Mouse (Mus musculus) macrophage (primary cell): ENCODE results near the gene Lmln. TPM values are rescaled to one million over a fixed set of nuclear protein-coding genes. Genes with fewer than 3 reads are reported as not detected.
"Not testable (repeated sequence)": the region's sequence is repeated elsewhere in the genome, so short reads cannot be mapped to it uniquely, and the experiment has no call there.

Experiments
- H3K27ac ChIP-seq: fragments of 350-480 bp; formaldehyde crosslinking; 2 replicates; pipeline ENCODE4 v1.9.0; 2021
- H3K36me3 ChIP-seq: fragments of 350-480 bp; formaldehyde crosslinking; 2 replicates; pipeline ENCODE4 v1.9.0; 2021; ENCODE audit errors: inconsistent target
- H3K4me3 ChIP-seq: fragments of 350-480 bp; formaldehyde crosslinking; 2 replicates; pipeline ENCODE4 v1.9.0; 2021; ENCODE audit errors: inconsistent target
- H3K79me2 ChIP-seq: fragments of 350-480 bp; formaldehyde crosslinking; 2 replicates; pipeline ENCODE4 v1.9.0; 2021; ENCODE audit errors: inconsistent target
- WGBS: methylation state at CpG from one replicate; pipeline ENCODE4 v1.1.7; 2026; ENCODE audit warnings: inconsistent platforms; ENCODE audit not compliant: missing documents; 5-methylcytosine and 5-hydroxymethylcytosine counted together
- polyA plus RNA-seq: library from polyadenylated mRNA; stranded (reverse); fragments of 250-400 nt; gene quantifications from 3 replicates; pipeline ENCODE4 v1.2.4, GENCODE M21; 2018; ENCODE audit warnings: inconsistent platforms

The Lmln gene
- polyA plus RNA-seq, 1 experiment from 2014 or later = 1.7 TPM

DNA sequence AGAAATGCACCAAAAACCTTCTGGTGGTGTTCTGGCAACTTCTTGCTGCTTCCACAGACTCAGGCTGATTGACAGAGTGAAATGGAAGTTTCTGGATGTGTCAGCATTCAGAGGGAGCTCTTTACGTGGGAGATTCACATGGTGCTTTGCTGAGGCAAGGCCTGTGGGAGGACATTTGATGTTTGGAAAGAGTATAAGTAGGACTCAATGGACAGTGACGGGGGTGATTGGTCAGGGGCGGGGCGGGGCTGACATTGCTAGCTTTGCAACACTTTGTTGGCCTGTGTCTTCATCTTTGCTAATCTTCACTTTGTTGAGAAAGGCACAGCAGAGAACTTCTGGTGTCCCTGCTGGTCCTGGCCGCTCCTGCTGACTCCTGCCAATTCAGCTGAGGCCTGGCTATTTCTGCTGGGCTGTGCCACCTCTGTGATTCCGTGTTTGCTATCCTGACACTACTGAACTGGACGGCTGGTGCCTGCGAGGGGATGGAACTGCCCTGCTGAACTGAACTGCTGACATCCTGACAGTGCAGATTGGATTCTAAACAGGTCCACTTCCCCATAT is 107.2 kb downstream of the Lmln start:
- Histone ChIP-seq H3K4me3 (no peak overlapping the region), H3K27ac (no peak overlapping the region), H3K79me2 (no peaks in the 10 kb centered on the region), H3K36me3 (no peaks in the 10 kb centered on the region)
- 78% methylated on average over 8 of the region's 8 CpGs for WGBS

DNA sequence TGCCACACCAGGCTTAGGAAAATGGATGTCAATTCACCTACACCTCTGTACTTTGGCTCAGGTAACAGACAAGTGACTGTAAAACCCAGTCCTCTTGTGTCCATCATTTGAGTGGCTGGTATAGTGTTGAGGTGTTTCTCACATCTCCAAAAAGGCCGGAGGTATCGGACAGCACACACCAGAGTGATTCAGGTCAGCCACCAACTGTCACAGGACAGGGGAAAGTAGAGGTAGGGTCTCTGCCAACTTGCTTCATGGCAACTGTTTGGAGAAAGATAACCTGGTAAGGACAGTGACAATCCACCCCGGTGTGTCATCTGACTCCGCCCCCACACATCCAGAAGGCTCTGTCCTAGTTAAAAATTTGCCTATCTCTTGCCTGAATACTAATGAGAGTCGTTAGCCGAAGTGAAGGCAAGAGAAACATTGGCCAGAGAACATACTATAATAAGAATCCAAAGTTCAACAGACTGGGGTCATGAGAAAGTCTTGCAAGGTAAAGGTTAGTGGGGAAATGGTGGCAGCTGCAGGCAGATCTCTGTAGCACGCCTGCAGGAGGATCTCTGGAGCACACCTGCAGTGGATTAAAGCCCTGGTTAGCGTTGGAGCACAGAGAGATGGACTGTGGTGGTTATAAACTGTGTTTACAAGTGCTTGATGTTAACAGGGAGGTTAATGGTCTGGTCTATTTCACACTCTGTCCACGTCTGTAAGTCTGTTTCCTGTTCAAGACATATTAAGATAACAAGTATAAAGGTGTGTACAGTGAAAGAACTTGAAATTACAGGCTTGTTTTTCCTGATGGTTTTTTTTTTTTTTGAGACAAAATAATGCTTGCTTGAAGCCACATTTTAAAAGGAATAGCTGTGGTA is 108.6 kb downstream of the Lmln start:
- H3K27ac ChIP-seq = no peak overlapping the region
- H3K36me3 ChIP-seq = no peaks in the 10 kb centered on the region
- H3K79me2 ChIP-seq = no peaks in the 10 kb centered on the region
- H3K4me3 ChIP-seq = no peak overlapping the region
- 92% methylated on average over 9 of the region's 9 CpGs for WGBS

- Histone ChIP-seq H3K79me2 (no peaks in the 10 kb centered on the region), H3K4me3 (no peak overlapping the region), H3K27ac (no peak overlapping the region), H3K36me3 (no peaks in the 10 kb centered on the region)
- WGBS = 93% methylated on average over 6 of the region's 6 CpGs
Measured at GRCm38 (mm10) chr16:33171800-33172199, 109.5 kb downstream of the Lmln start.

DNA sequence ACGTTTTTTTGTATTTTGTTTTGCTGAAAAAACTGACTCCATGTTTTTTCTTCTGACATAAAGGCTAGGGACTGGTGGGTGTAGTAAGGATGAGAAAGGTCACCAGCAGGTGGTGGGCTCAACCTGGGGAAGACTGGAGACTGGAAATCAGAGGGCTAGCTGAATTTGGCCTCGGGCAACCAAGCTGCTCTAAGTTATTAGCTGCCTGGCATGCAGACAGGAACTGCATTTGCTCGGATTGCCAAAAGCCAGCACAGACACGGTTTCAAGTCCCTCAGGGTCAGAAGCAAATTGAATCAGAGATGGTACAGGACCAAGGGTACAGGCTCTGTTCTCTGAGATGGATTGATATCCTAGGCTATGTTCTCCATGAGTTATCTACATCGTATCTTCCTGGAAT is 110.8 kb downstream of the Lmln start:
- Histone ChIP-seq H3K4me3 (no peak overlapping the region), H3K27ac (no peak overlapping the region), H3K36me3 (no peaks in the 10 kb centered on the region), H3K79me2 (no peaks in the 10 kb centered on the region)
- 90% methylated on average over 5 of the region's 5 CpGs for WGBS

DNA sequence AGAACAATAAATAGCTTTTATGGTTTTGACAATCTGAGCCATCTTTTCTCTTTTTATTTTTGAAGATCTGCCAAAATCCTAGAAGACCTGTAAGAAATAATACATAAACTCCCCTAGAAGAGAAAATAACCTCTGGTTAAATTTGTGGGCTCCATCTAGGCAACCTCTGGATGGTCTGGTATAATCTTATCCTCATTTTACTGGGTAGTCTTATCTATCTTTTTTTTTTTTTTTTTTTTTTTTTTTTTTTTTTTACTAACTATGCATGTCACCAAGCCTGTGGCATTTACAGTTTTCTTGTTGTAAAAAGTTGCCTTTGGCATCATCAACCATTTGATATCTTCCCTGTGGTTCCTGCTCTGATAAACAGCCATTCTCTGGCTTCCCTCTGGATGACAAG is 112.4 kb downstream of the Lmln start:
- H3K4me3 ChIP-seq = no peak overlapping the region

DNA sequence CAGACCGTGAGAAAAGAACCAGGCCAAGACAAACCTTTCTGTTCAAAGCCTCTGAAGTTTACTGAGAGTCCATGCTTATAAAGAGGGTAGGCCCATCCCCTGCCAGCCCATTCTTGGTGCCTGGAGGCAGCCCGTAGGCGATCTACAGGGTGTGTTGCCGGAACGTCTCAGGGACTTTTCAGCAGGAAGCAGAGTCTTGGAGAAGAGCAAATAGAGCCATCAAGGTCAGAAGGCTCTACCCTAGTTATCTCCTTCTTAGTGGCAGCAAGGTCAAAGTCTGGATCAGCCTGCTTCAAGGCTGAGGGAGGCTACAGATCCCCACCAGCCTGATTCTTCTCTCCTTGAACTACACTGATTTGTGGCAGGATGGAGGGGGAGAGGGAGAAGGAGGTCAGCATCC is 114.5 kb downstream of the Lmln start:
- H3K27ac ChIP-seq = peak overlapping the region; percentile 96; the same call in 1 of the 2 replicates
- not testable (repeated sequence) for H3K4me3 ChIP-seq, H3K79me2 ChIP-seq, H3K36me3 ChIP-seq
- WGBS = 97% methylated on average over 4 of the region's 5 CpGs

More for the DNA sequence above, 112.4 kb downstream of the Lmln start:
- H3K79me2 ChIP-seq = no peaks in the 10 kb centered on the region
- H3K27ac ChIP-seq = no peak overlapping the region
- no peaks in the 10 kb centered on the region for H3K36me3 ChIP-seq

Other genes with a start within 250 kb of the Lmln start
- gene Fyttd1, start 185.0 kb upstream of the Lmln start, polyA plus RNA-seq = 25.9 to 31.3 TPM (median 28.1 TPM) in 3 replicates
- 18.4 to 30.2 TPM (median 22.9 TPM) in 3 replicates for gene Rubcn, start 184.8 kb upstream of the Lmln start, polyA plus RNA-seq
- gene Lrch3, start 148.4 kb upstream of the Lmln start, polyA plus RNA-seq = 24.7 to 33.3 TPM (median 25.8 TPM) in 3 replicates
- 0.40 to 0.43 TPM (median 0.42 TPM) in 3 replicates for gene Iqcg, start 6.3 kb upstream of the Lmln start, polyA plus RNA-seq
- 621 to 1,326 TPM (median 1,292 TPM) in 3 replicates for gene Rpl35a, start 6.1 kb upstream of the Lmln start, polyA plus RNA-seq
- gene Osbpl11, start 122.5 kb downstream of the Lmln start, polyA plus RNA-seq = 41.2 to 73.0 TPM (median 51.8 TPM) in 3 replicates
- gene Snx4, start 188.9 kb downstream of the Lmln start, polyA plus RNA-seq = 48.2 to 85.8 TPM (median 60.3 TPM) in 3 replicates